ENCODE assay signal across 8 mouse cellular contexts in the genomic region with DNA sequence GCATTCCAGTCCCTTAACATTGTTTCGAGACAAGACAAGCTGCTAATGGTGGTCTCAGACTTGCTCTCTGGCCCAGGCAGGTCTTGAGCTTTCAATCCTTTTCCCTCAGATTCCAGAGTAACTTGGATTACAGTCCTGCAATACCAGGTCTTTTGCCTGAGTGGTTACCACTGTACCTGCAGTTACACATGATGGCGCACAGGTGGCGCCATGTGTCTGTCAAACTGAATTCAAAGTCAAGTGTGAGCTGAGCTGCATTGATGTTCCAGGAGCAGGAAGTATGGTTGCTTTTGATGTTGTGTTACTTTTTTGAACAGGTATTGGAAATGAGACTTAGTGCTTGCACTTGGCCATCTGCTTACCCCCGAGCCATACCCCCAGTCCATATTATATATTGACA.
DNase-seq lines count a peak whose midpoint lies in the region; ATAC-seq and TF ChIP-seq lines count a peak whose summit lies in the region.

No protein-coding gene starts in this region.

- H3K27me3 ChIP-seq in kidney, adult 2 months (replicated peaks; ENCODE audit: control insufficient read depth, insufficient read depth, low read length), result no peaks in the 10 kb centered on the region
- no peaks in the 10 kb centered on the region for H3K27me3 ChIP-seq in kidney, embryonic 15.5 days
- H3K27me3 ChIP-seq in CH12.LX (replicated peaks), result no peaks in the 10 kb centered on the region

- ATAC-seq in kidney, embryonic 15.5 days (replicated peaks; ENCODE audit: low FRiP score), result no peak; the same call in 1 of the 2 replicates
- 0 out of 2 replicates have a peak, but pooled peaks have one; percentile 19 for ATAC-seq in neutrophil, adult 5-6 weeks (ENCODE audit: extremely low read depth, insufficient number of reproducible peaks, low FRiP score, poor library complexity, severe bottlenecking)

- 22% methylated on average over 4 of the region's 4 CpGs for WGBS in kidney, adult 2 months
- WGBS in kidney, embryonic 15.5 days, result 31% methylated on average over 4 of the region's 4 CpGs

- no peak for TF ChIP-seq POLR2A in kidney, adult 2 months (IDR thresholded peaks at IDR 0.05; ENCODE audit: low read depth, low read length)
- no peak for TF ChIP-seq POLR2A in CH12.LX (IDR thresholded peaks at IDR 0.05; ENCODE audit: low read depth, low read length)

- no peaks in the 10 kb centered on the region for H3K9me3 ChIP-seq in kidney, embryonic 15.5 days (replicated peaks)
- no peaks in the 10 kb centered on the region for H3K9me3 ChIP-seq in CH12.LX (replicated peaks; ENCODE audit: low read length)

- peak; percentile 41 for DNase-seq in kidney, adult 2 months
- DNase-seq in CH12.LX (ENCODE audit: extremely low read depth), result peak; percentile 48
- DNase-seq in adrenal gland, postnatal 14 days, result peak; percentile 32
- peak; percentile 32 for DNase-seq in embryo, embryonic 9.5 days (ENCODE audit: extremely low spot score)
- DNase-seq in kidney, postnatal 4 days, result peak; percentile 53 to 63
- DNase-seq in gastrocnemius, adult 8-10 months (ENCODE audit: low spot score in 2 of 2), result no peak

- peak; percentile 86 for TF ChIP-seq RAD21 in CH12.LX (IDR thresholded peaks at IDR 0.05; ENCODE audit: low read depth, low read length)

- H3K27ac ChIP-seq in kidney, adult 2 months (ENCODE audit: insufficient read depth, low read depth, low read length), result no peak overlapping the region
- no peak overlapping the region for H3K27ac ChIP-seq in kidney, embryonic 15.5 days
- H3K27ac ChIP-seq in CH12.LX (ENCODE audit: insufficient read depth, low read depth), result no peak overlapping the region

- no peak overlapping the region for H3K4me3 ChIP-seq in kidney, adult 2 months (ENCODE audit: insufficient read depth, low read depth, low read length)
- no peak overlapping the region for H3K4me3 ChIP-seq in kidney, embryonic 15.5 days (replicated peaks)
- no peak overlapping the region for H3K4me3 ChIP-seq in CH12.LX (replicated peaks in 1 of 3; ENCODE audit: low read depth in 2 of 3, low read length in 2 of 3, poor library complexity in 1 of 3)

- H3K4me2 ChIP-seq in kidney, embryonic 15.5 days, result no peak overlapping the region
- H3K4me2 ChIP-seq in CH12.LX (ENCODE audit: insufficient read depth, low read depth, poor library complexity, severe bottlenecking), result no peak overlapping the region

- H3K79me2 ChIP-seq in CH12.LX (replicated peaks; ENCODE audit: control insufficient read depth, extremely low read depth, insufficient read depth, poor library complexity, severe bottlenecking), result no peaks in the 10 kb centered on the region

- no peaks in the 10 kb centered on the region for H3K4me1 ChIP-seq in kidney, adult 2 months (ENCODE audit: control insufficient read depth, insufficient read depth, low read length)
- H3K4me1 ChIP-seq in kidney, embryonic 15.5 days, result no peaks in the 10 kb centered on the region
- no peaks in the 10 kb centered on the region for H3K4me1 ChIP-seq in CH12.LX (ENCODE audit: control insufficient read depth in 1 of 2, insufficient read depth in 2 of 2)

- peak; percentile 95 for TF ChIP-seq CTCF in kidney, adult 2 months (conservative IDR thresholded peaks at IDR 0.05; ENCODE audit: insufficient read depth, insufficient read length, low read depth, low read length)
- TF ChIP-seq CTCF in CH12.LX (conservative IDR thresholded peaks at IDR 0.05 in 1 of 2, IDR thresholded peaks at IDR 0.05 in 1 of 2; ENCODE audit: low read depth in 2 of 2, low read length in 2 of 2), result peak; percentile 89 to 91

- no peak for TF ChIP-seq EP300 in CH12.LX (IDR thresholded peaks at IDR 0.05; ENCODE audit: low read length)

- H3K9ac ChIP-seq in kidney, embryonic 15.5 days, result no peak overlapping the region
- H3K9ac ChIP-seq in CH12.LX (ENCODE audit: insufficient read depth, low read depth), result no peak overlapping the region

- in situ Hi-C loops in CH12.LX (cut with MboI; ENCODE audit: low pct_ligation_motif_present, low pct_unique_long_range_greater_than_20kb, low sequenced_read_pairs), result no loop called here

- no peaks in the 10 kb centered on the region for H3K36me3 ChIP-seq in kidney, adult 2 months (ENCODE audit: control insufficient read depth, insufficient read depth, low read length)
- no peaks in the 10 kb centered on the region for H3K36me3 ChIP-seq in kidney, embryonic 15.5 days
- H3K36me3 ChIP-seq in CH12.LX (replicated peaks in 1 of 2; ENCODE audit: control insufficient read depth in 1 of 2, insufficient read depth in 1 of 2, low read length in 1 of 2), result no peaks in the 10 kb centered on the region

- dilution Hi-C loops in CH12.LX (cut with MboI; ENCODE audit: extremely low pct_ligation_motif_present, extremely low pct_unique_long_range_greater_than_20kb, low sequenced_read_pairs), result no loop called here

TF ChIP-seq in CH12.LX, 34 proteins besides CTCF, POLR2A, EP300 and RAD21:
- TF ChIP-seq JUND (conservative IDR thresholded peaks at IDR 0.05; ENCODE audit: low read depth, low read length), result no peak
- no peak for TF ChIP-seq MYC (IDR thresholded peaks at IDR 0.05; ENCODE audit: low read depth, low read length)
- no peak for TF ChIP-seq UBTF (IDR thresholded peaks at IDR 0.05; ENCODE audit: low read depth, low read length)
- TF ChIP-seq ETS1 (conservative IDR thresholded peaks at IDR 0.05; ENCODE audit: low read depth, low read length), result no peak
- no peak for TF ChIP-seq ZC3H11A (IDR thresholded peaks at IDR 0.05; ENCODE audit: low read depth, low read length)
- no peak for TF ChIP-seq HCFC1 (IDR thresholded peaks at IDR 0.05; ENCODE audit: low read depth, low read length)
- no peak for TF ChIP-seq ZKSCAN1 (IDR thresholded peaks at IDR 0.05; ENCODE audit: borderline replicate concordance, low read depth, low read length)
- TF ChIP-seq JUN (IDR thresholded peaks at IDR 0.05; ENCODE audit: insufficient read depth, low read depth, low read length), result no peak
- no peak for TF ChIP-seq KAT2A (IDR thresholded peaks at IDR 0.05; ENCODE audit: insufficient replicate concordance, low read length)
- peak; percentile 54 for TF ChIP-seq SMC3 (IDR thresholded peaks at IDR 0.05; ENCODE audit: low read depth, low read length)
- TF ChIP-seq GABPA (IDR thresholded peaks at IDR 0.05; ENCODE audit: insufficient replicate concordance, low read depth, low read length), result no peak
- no peak for TF ChIP-seq USF2 (conservative IDR thresholded peaks at IDR 0.05; ENCODE audit: low read depth, low read length)
- no peak for TF ChIP-seq ZMIZ1 (IDR thresholded peaks at IDR 0.05; ENCODE audit: low read depth, low read length)
- no peak for TF ChIP-seq E2F4 (IDR thresholded peaks at IDR 0.05; ENCODE audit: insufficient replicate concordance, low read depth, low read length)
- 0 out of 2 replicates have a peak, but pooled peaks have one; percentile 45 for TF ChIP-seq MAX (IDR thresholded peaks at IDR 0.05; ENCODE audit: low read length)
- no peak for TF ChIP-seq CHD1 (IDR thresholded peaks at IDR 0.05; ENCODE audit: low read depth, low read length)
- no peak for TF ChIP-seq TCF12 (IDR thresholded peaks at IDR 0.05; ENCODE audit: low read depth, low read length)
TF ChIP-seq in CH12.LX: peak in this region for 2.

Comparison
In these comparisons a context has a peak if more than half of its experiments do, and no peak if none do; other contexts are left out.
1. DNase-seq: peak in kidney, adult 2 months (single experiment), CH12.LX (single experiment), adrenal gland, postnatal 14 days (single experiment), embryo, embryonic 9.5 days (single experiment) and kidney, postnatal 4 days (2 of 2); none in gastrocnemius, adult 8-10 months (0 of 2).